Mouse (Mus musculus): Measurements from ENCODE around the gene Gse1. TPM values are rescaled to one million over a fixed set of nuclear protein-coding genes. Genes with fewer than 3 reads are reported as not detected.
"Not testable (repeated sequence)": the region's sequence is repeated elsewhere in the genome, so short reads cannot be mapped to it uniquely, and the experiment has no call there.

Gene Gse1
- polyA plus RNA-seq, 1 experiment from 2014 or later = 6.4 TPM

DNA sequence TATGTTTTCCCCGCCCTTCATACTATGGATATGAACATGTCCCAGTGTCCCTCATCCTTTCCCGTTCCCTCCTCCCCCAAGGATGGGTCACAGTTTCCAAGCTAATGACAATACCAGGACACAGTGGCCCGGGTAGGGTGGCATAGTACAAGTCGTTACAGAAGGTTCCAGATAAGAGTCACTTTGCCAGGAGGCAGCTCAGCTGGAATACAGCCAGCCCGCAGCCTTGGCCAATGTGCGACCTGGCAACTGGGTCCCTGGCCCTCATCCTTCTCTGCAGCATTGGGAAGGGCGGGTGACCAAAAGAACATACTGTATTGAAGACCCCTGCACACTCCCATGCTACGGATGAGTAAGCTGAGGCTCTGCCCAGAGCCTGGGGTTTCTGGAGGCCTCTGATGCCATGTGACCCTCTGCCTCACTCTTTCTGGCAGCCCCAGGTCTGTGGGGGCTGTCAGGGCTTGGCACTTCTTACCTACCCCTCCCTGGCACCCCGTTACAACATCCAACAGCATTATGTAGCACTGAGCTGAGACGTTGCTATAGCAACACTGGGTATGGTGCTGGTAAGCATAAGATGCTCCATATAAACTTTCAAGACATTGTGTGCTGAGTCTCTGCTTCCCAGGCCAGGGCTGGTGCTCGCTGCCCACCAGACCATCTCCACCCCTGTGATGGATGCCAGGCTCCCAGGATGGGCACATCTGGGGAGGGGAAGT lies 100.9 kb downstream of the Gse1 start:
- no peak for ATAC-seq
- Histone ChIP-seq H3K4me2 (replicated peaks; ENCODE audit: low read depth) (no peak overlapping the region), H3K9ac (ENCODE audit: low read depth, low read length) (no peak overlapping the region), H3K4me1 (replicated peaks; ENCODE audit: control insufficient read depth, insufficient read depth, low read length) (no peaks in the 10 kb centered on the region), H3K36me3 (ENCODE audit: control insufficient read depth, insufficient read depth) (no peaks in the 10 kb centered on the region), H3K27ac (ENCODE audit: low read depth, low read length) (no peak overlapping the region), H3K4me3 (ENCODE audit: low read depth, low read length) (no peak overlapping the region), H3K27me3 (replicated peaks; ENCODE audit: control insufficient read depth, insufficient read depth, low read length) (no peaks in the 10 kb centered on the region), H3K9me3 (ENCODE audit: control insufficient read depth) (no peaks in the 10 kb centered on the region)
- no peak for TF ChIP-seq CTCF (IDR thresholded peaks at IDR 0.05; ENCODE audit: low read depth)
- 80% methylated on average over 11 of the region's 11 CpGs for WGBS

- Histone ChIP-seq H3K27me3 (replicated peaks; ENCODE audit: control insufficient read depth, insufficient read depth, low read length) (no peaks in the 10 kb centered on the region), H3K4me2 (replicated peaks; ENCODE audit: low read depth) (no peak overlapping the region), H3K36me3 (ENCODE audit: control insufficient read depth, insufficient read depth) (no peaks in the 10 kb centered on the region), H3K4me1 (replicated peaks; ENCODE audit: control insufficient read depth, insufficient read depth, low read length) (0 out of 2 replicates have a peak, but pooled peaks cover 4% of the 10 kb centered on the region), H3K4me3 (ENCODE audit: low read depth, low read length) (no peak overlapping the region), H3K27ac (ENCODE audit: low read depth, low read length) (no peak overlapping the region), H3K9ac (ENCODE audit: low read depth, low read length) (no peak overlapping the region), H3K9me3 (ENCODE audit: control insufficient read depth) (no peaks in the 10 kb centered on the region)
- 78% methylated on average over 7 of the region's 7 CpGs for WGBS
- TF ChIP-seq CTCF (IDR thresholded peaks at IDR 0.05; ENCODE audit: low read depth) = no peak
- no peak for ATAC-seq
Measured at GRCm38 (mm10) chr8:120331027-120331426, 102.8 kb downstream of the Gse1 start.

DNA sequence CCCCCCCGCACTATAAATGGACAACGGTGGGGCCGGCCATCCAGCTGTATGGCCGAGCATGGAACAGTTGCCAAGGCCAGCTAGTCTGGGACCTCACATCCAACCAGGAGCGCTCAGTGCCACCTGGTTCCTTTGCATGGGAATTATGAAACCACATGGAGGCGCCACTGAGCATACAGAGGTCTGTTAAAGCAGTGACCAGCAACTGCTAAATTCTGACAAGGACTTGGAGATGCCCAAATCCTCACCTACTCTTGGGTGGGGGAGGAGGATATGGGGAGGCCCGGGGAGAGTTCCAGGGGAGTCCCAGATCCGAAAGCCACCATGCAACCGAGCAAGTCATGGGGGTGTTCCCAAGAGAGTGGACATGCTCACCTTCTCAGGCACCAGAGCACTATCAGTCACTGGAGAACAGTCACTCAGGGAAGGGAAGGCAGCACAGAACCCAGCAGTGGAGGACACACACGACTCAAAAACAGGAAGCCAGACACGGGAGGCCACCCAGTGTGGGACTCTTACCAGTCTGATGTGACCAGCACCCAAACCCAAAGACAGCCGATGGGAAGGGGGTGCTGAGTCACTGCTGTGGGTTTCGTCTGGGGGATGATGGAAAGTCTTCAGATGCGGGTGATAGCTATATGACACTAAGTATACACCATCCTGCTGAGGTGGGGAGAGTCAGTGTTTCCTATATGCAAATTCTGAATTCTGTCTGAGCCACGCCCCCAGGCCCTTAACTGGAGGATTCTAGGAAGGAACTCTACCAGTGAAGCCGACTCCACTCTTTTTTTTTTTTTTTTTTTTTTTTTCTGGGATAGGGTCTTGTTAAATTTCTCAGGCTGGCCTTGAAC lies 104.3 kb downstream of the Gse1 start:
- no peak for ATAC-seq
- Histone ChIP-seq H3K27ac (ENCODE audit: low read depth, low read length) (no peak overlapping the region), H3K4me2 (replicated peaks; ENCODE audit: low read depth) (no peak overlapping the region), H3K4me1 (replicated peaks; ENCODE audit: control insufficient read depth, insufficient read depth, low read length) (0 out of 2 replicates have a peak, but pooled peaks cover 4% of the 10 kb centered on the region), H3K9me3 (ENCODE audit: control insufficient read depth) (no peaks in the 10 kb centered on the region), H3K4me3 (ENCODE audit: low read depth, low read length) (no peak overlapping the region), H3K9ac (ENCODE audit: low read depth, low read length) (no peak overlapping the region), H3K36me3 (ENCODE audit: control insufficient read depth, insufficient read depth) (no peaks in the 10 kb centered on the region), H3K27me3 (replicated peaks; ENCODE audit: control insufficient read depth, insufficient read depth, low read length) (no peaks in the 10 kb centered on the region)
- WGBS = 73% methylated on average over 16 of the region's 16 CpGs
- peak; percentile 68 for TF ChIP-seq CTCF (IDR thresholded peaks at IDR 0.05; ENCODE audit: low read depth)

DNA sequence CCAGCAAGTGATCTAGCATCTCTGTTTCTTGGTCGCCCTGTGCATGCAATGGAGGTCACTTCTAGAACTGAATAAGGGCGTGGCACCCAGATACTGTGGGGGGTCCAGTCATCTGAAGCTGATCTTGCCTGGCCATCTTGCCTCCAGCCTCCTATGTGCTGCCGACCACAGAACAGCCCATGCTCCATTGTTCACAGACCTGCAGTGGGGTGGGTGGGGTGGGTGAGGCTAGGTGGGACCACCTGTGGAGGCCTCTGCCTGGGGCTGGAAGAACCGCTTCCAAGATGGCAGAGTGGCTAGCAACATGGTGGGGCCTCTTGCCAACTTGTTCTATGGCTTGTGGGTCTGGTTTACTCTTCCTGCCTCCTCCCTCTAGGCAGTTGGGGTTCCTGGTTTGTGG lies 105.4 kb downstream of the Gse1 start:
- Histone ChIP-seq H3K9me3 (ENCODE audit: control insufficient read depth) (no peaks in the 10 kb centered on the region), H3K36me3 (ENCODE audit: control insufficient read depth, insufficient read depth) (no peaks in the 10 kb centered on the region), H3K9ac (ENCODE audit: low read depth, low read length) (no peak overlapping the region), H3K4me1 (replicated peaks; ENCODE audit: control insufficient read depth, insufficient read depth, low read length) (0 out of 2 replicates have a peak, but pooled peaks cover 4% of the 10 kb centered on the region), H3K4me3 (ENCODE audit: low read depth, low read length) (no peak overlapping the region), H3K27me3 (replicated peaks; ENCODE audit: control insufficient read depth, insufficient read depth, low read length) (no peaks in the 10 kb centered on the region), H3K27ac (ENCODE audit: low read depth, low read length) (no peak overlapping the region), H3K4me2 (replicated peaks; ENCODE audit: low read depth) (no peak overlapping the region)
- WGBS = 92% methylated on average over 4 of the region's 4 CpGs
- ATAC-seq = no peak
- TF ChIP-seq CTCF (IDR thresholded peaks at IDR 0.05; ENCODE audit: low read depth) = no peak

GRCm38 (mm10) chr8:120334261-120334660 lies 106.0 kb downstream of the Gse1 start:
- not testable (repeated sequence) for H3K27ac ChIP-seq (ENCODE audit: low read depth, low read length); H3K4me1 ChIP-seq (replicated peaks; ENCODE audit: control insufficient read depth, insufficient read depth, low read length); H3K9me3 ChIP-seq (ENCODE audit: control insufficient read depth); H3K27me3 ChIP-seq (replicated peaks; ENCODE audit: control insufficient read depth, insufficient read depth, low read length); ATAC-seq; H3K4me2 ChIP-seq (replicated peaks; ENCODE audit: low read depth); H3K36me3 ChIP-seq (ENCODE audit: control insufficient read depth, insufficient read depth); H3K4me3 ChIP-seq (ENCODE audit: low read depth, low read length); H3K9ac ChIP-seq (ENCODE audit: low read depth, low read length)
- 79% methylated on average over 3 of the region's 3 CpGs for WGBS

DNA sequence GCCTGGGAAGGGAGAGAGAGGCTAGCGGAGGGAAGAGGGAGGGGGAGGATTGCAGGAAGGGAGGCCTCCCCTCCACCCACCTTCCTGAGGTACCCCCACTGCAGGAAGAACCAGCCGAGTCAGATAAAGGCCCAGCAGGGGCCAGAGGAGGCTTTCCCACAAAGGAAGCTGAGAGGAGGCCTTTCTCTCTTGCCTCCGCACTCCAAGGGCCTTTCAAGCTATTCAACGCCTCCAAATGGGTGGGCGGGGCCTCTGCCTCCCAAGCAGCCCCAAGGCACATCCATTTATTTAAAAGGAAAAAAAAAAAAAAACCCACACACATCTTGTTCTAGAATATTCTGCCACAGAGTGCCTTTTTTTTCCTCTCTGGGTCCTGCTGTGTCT lies 106.6 kb downstream of the Gse1 start:
- WGBS = 35% methylated on average over 5 of the region's 5 CpGs
- H3K9ac ChIP-seq (ENCODE audit: low read depth, low read length) = no peak overlapping the region
- ATAC-seq = no peak
- H3K4me3 ChIP-seq (ENCODE audit: low read depth, low read length) = no peak overlapping the region
- H3K4me1 ChIP-seq (replicated peaks; ENCODE audit: control insufficient read depth, insufficient read depth, low read length) = 0 out of 2 replicates have a peak, but pooled peaks cover 4% of the 10 kb centered on the region
- peak overlapping the region; percentile 64 for H3K4me2 ChIP-seq (replicated peaks; ENCODE audit: low read depth)
- H3K9me3 ChIP-seq (ENCODE audit: control insufficient read depth) = no peaks in the 10 kb centered on the region
- no peaks in the 10 kb centered on the region for H3K27me3 ChIP-seq (replicated peaks; ENCODE audit: control insufficient read depth, insufficient read depth, low read length)
- no peak for TF ChIP-seq CTCF (IDR thresholded peaks at IDR 0.05; ENCODE audit: low read depth)
- no peaks in the 10 kb centered on the region for H3K36me3 ChIP-seq (ENCODE audit: control insufficient read depth, insufficient read depth)
- no peak overlapping the region for H3K27ac ChIP-seq (ENCODE audit: low read depth, low read length)
